Mouse (Mus musculus): ENCODE data around the gene Col26a1.

DNA sequence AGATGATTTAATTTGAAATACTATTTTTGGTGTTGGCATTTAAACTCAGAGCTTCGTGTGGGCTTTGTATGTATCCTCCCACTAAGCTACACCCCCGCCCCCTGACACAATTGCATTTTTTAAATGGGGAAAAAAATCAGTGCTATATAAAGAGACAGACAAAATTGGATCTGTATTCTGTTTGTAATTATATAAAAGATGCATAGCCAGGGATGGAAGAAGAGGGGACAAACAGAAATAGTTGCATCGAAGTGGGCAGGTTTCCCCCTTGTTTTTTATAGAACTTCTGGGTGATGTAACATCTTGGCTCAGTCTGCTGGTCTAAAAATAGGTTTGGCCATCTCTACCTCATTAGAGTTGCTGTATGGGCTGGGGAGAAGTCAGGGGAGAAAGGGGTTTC lies 107.5 kb downstream of the Col26a1 start:
- TF ChIP-seq MYOG (IDR thresholded peaks at IDR 0.05; ENCODE audit: control insufficient read depth, extremely low read depth, insufficient read length): no peak
- TF ChIP-seq CTCF (IDR thresholded peaks at IDR 0.05; ENCODE audit: control insufficient read depth, insufficient read depth, insufficient read length): no peak
- no peak for TF ChIP-seq MAX (IDR thresholded peaks at IDR 0.05)
